Mouse (Mus musculus): ENCODE measurements around the gene Ythdf2.

GRCm38 (mm10) chr4:132238356-132238755, 26.3 kb upstream of the Ythdf2 start:
- TF ChIP-seq CTCF (IDR thresholded peaks at IDR 0.05; ENCODE audit: extremely low read depth, insufficient read depth, low read length) (no peak), POLR2A (IDR thresholded peaks at IDR 0.05; ENCODE audit: extremely low read depth, insufficient read depth, low read length) (no peak)
